Mouse (Mus musculus): ENCODE results near the gene R3hdm2. TPM values are rescaled to one million over a fixed set of nuclear protein-coding genes. Genes with fewer than 3 reads are reported as not detected.

The R3hdm2 gene
- polyA plus RNA-seq, 1 experiment from 2014 or later = 34.9 TPM

DNA sequence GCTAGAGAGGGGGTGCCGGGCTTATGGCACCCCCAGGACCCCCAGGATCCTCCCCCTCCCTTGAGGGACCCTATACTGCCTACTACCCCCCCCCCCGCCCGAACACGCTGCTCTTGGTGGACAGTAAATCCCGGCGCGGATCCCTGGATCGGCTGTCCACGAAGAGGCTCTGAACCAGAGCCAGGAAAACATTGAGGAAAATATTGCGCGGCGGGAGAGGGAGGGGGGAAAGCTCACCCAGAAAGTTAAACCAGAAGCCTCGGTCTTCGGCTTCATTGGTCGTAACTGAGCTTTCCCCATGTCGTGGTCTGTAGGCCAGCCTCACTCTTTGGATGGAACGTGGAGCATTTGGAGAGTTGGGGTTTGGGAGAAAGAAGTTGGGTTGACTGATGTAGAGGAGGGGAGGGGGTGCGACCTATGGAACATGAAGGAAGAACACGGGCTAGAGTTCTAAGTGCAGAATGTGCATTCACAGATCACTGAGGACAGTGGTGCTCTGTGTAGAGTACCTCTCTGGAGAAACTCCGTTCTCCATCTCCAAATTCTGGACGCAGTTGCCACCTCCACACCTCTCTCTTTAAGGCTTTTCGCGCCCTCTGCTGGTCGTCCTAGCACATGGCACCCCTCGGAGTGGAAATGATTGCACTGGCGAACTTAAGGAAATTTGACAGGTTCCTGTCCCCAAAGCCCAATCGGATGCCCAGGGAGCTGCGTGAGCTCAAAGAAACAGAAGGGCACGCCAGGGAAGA, 38.1 kb upstream of the R3hdm2 start, which contains the start of gene Gli1:
Gene Gli1 (minus strand): TSS at position 84 of the 749 bp plus-strand sequence.
- Histone ChIP-seq H3K36me3 (peaks cover 8% of the 10 kb centered on the region), H3K4me1 (peaks cover 36% of the 10 kb centered on the region), H3K4me3 (peak within 1 kb of the TSS; percentile 54), H3K27me3 (peaks cover 6% of the 10 kb centered on the region; the same call in 1 of the 2 replicates), H3K9me3 (no peaks in the 10 kb centered on the region), H3K4me2 (peak within 1 kb of the TSS; percentile 90), H3K9ac (peak within 1 kb of the TSS; percentile 44), H3K27ac (peak within 1 kb of the TSS; percentile 95)
- no peak for ATAC-seq (ENCODE audit: insufficient number of reproducible peaks, low FRiP score, low TSS enrichment, low read depth)
- under 1% methylated on average over 29 of the region's 29 CpGs for WGBS

DNA sequence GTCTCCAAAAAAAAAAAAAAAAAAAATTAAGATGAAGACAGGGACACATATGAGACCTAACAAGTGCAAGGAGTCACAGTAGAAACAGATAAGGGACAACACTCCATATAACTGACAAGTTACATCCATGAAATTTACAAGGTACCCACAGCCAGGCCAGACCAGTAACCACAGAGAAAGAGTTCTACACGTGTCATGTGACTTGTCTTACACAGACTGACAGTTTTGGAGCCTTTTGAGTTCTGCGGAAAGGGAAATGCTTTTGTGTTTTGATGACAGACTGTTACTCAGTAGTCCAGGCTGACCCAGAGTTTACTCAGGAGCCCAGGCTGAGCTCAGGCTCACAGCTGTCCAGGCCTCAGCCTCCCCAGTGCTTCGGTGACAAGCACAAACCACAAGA, 37.1 kb upstream of the R3hdm2 start:
- ATAC-seq (ENCODE audit: insufficient number of reproducible peaks, low FRiP score, low TSS enrichment, low read depth) = no peak
- peaks cover 6% of the 10 kb centered on the region; the same call in 1 of the 2 replicates for H3K27me3 ChIP-seq
- 68% methylated on average over 3 of the region's 3 CpGs for WGBS
- no peaks in the 10 kb centered on the region; the same call in 1 of the 2 replicates for H3K36me3 ChIP-seq
- H3K4me3 ChIP-seq = no peak overlapping the region
- H3K27ac ChIP-seq = no peak overlapping the region
- H3K9me3 ChIP-seq = no peaks in the 10 kb centered on the region
- H3K4me1 ChIP-seq = peaks cover 33% of the 10 kb centered on the region
- H3K9ac ChIP-seq = no peak overlapping the region
- no peak overlapping the region for H3K4me2 ChIP-seq

DNA sequence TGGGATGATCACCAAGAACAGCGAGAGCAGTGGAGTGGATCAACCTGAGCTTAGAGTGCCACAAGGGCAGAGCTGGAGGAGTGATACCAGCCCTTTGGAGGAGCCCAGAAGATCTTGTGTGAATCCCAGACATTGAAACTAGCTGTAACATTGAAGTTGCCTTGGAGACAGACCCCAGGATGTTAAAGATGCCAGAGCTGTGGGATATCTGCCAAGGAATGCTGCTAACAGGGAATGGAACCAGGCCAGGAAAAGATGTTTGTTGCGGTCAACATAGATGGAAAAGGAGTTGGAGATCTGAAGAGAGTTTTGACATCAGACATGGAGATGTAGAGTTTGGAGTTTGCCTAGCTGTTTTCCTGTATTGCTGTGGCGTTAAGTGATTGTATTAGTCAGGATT, 34.0 kb upstream of the R3hdm2 start:
- Histone ChIP-seq H3K27ac (no peak overlapping the region), H3K4me3 (no peak overlapping the region), H3K4me2 (no peak overlapping the region), H3K27me3 (no peaks in the 10 kb centered on the region), H3K9ac (no peak overlapping the region), H3K4me1 (peaks cover 15% of the 10 kb centered on the region), H3K36me3 (no peaks in the 10 kb centered on the region), H3K9me3 (no peaks in the 10 kb centered on the region)
- 73% methylated on average over 3 of the region's 3 CpGs for WGBS
- ATAC-seq (ENCODE audit: insufficient number of reproducible peaks, low FRiP score, low TSS enrichment, low read depth) = no peak

DNA sequence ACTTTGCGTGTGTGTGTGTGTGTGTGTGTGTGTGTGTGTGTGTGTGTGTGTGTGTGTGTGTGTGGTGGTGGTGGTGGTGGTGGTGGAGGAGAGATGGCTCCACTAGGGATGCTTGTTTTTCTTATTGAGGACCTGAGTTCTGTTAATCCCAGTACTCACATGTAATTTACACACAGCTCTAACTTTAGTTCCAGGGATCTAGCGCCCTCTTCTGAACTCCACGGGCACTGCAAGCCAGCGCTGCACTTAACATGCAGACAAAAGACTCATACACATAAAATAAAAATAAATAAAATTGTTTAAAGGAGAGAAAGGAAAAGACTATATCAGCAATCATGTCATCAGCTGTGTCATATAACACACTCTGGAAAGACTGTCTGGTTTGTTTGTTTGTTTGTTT, 31.2 kb upstream of the R3hdm2 start:
- no peaks in the 10 kb centered on the region for H3K27me3 ChIP-seq
- no peak overlapping the region for H3K4me3 ChIP-seq
- WGBS = 60% methylated on average over 4 of the region's 4 CpGs
- peaks cover 7% of the 10 kb centered on the region for H3K4me1 ChIP-seq
- no peak for ATAC-seq (ENCODE audit: insufficient number of reproducible peaks, low FRiP score, low TSS enrichment, low read depth)
- H3K9ac ChIP-seq = no peak overlapping the region
- H3K4me2 ChIP-seq = no peak overlapping the region
- H3K27ac ChIP-seq = no peak overlapping the region
- H3K36me3 ChIP-seq = no peaks in the 10 kb centered on the region
- no peaks in the 10 kb centered on the region for H3K9me3 ChIP-seq

DNA sequence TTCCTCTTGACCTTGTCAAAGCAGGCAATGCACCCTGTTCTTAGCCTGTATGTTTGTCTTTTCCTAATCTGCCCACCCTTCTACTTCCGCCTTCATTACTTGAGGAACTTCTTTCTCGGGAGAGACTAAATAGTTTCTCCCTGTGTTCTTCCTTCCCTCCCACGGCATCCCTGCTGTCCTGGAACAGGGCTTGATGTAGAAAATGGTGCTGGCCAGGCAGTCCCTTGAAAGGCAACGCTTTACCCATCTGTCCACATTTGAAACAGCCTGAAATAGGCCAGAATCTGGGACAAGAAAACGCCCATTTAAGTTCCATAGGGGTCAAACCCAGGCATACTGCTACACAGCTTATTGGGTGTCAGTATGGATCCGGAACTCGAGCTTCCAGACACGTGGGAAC, 30.3 kb upstream of the R3hdm2 start:
- Histone ChIP-seq H3K4me3 (no peak overlapping the region), H3K27me3 (no peaks in the 10 kb centered on the region), H3K4me2 (no peak overlapping the region), H3K27ac (no peak overlapping the region), H3K9ac (no peak overlapping the region), H3K4me1 (peaks cover 7% of the 10 kb centered on the region), H3K9me3 (no peaks in the 10 kb centered on the region), H3K36me3 (no peaks in the 10 kb centered on the region)
- ATAC-seq (ENCODE audit: insufficient number of reproducible peaks, low FRiP score, low TSS enrichment, low read depth) = no peak
- 77% methylated on average over 8 of the region's 8 CpGs for WGBS

DNA sequence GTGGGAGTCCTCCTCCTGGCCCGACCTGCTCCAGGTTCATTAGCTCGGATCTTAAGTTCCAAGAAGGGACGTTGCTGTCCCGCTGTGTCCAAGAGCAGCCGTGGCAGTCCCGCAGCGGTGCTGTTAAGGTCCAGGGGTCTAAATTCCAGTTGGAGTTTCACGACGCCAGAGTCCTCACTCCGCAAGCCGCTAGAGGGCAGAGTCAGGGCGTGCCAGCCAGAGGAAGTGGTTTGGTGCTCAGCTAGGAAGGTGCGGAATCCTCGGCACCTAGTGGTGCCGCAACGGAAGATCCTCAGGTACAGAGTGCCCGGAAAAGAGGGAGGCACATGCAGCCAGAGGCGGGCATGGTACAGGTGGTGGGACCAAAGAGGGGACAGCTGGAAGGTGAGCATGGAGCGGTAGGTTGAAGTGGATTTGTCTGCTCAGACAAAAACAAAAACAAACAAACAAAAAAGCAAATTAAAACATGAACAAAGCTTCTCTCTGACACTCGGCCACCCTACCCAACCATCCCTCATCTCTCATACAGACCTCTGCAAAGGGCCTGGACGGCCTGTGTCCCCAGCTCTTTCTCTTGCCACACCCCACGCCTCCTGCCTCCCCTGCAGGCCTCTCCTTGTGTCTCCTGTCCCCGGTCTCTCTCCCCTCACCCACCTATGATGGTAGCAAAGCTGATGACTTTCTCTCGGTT, 29.4 kb upstream of the R3hdm2 start:
- peak; percentile 55 for ATAC-seq (ENCODE audit: insufficient number of reproducible peaks, low FRiP score, low TSS enrichment, low read depth)
- H3K9ac ChIP-seq = no peak overlapping the region
- no peaks in the 10 kb centered on the region for H3K27me3 ChIP-seq
- no peak overlapping the region for H3K27ac ChIP-seq
- 13% methylated on average over 24 of the region's 24 CpGs for WGBS
- peak overlapping the region; percentile 48 for H3K4me2 ChIP-seq
- no peaks in the 10 kb centered on the region for H3K36me3 ChIP-seq
- H3K4me3 ChIP-seq = peak overlapping the region; percentile 25
- peaks cover 7% of the 10 kb centered on the region for H3K4me1 ChIP-seq
- H3K9me3 ChIP-seq = no peaks in the 10 kb centered on the region

DNA sequence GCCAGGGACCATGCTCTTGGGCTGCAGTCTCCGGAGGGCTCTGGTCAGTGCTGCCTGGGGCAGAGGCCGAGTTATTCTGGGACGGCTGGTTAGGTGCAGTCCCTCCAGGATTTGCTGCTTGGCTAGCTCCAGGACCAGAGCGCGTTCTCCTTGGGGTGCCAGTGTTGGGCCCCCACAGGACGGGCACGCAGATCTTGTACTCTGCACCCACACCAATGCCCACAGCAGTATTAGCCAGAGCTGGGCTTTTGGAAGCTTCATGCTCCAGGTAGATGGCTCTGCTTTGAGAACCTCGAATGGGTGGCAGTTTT, 28.9 kb upstream of the R3hdm2 start:
- Histone ChIP-seq H3K4me2 (peak overlapping the region; percentile 48), H3K4me3 (no peak overlapping the region), H3K9ac (no peak overlapping the region), H3K9me3 (no peaks in the 10 kb centered on the region), H3K4me1 (peaks cover 7% of the 10 kb centered on the region), H3K36me3 (no peaks in the 10 kb centered on the region), H3K27me3 (no peaks in the 10 kb centered on the region), H3K27ac (no peak overlapping the region)
- ATAC-seq (ENCODE audit: insufficient number of reproducible peaks, low FRiP score, low TSS enrichment, low read depth) = no peak
- WGBS = 83% methylated on average over 8 of the region's 8 CpGs

DNA sequence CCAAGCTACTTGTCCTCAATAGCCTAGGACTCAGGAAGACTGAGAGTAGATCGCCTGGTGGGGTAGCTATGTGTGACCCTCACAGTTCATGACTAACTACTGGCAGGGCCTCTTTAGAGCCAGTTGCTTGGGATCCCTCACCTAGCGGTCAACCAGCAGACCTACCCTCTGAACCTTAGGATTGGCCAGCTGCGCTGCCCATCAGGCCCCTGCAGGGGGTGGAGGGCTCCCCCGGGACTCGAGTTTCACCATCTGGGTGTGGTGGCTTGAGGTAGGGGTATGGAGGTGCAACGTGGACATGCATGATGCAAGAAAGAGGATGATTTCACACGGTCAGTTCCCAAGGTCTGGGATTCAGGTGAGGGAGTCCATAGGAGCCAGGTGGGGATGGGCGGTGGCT, 28.4 kb upstream of the R3hdm2 start:
- Histone ChIP-seq H3K27ac (no peak overlapping the region), H3K4me1 (peaks cover 7% of the 10 kb centered on the region), H3K4me3 (no peak overlapping the region), H3K4me2 (no peak overlapping the region), H3K27me3 (no peaks in the 10 kb centered on the region), H3K9me3 (no peaks in the 10 kb centered on the region), H3K36me3 (no peaks in the 10 kb centered on the region), H3K9ac (no peak overlapping the region)
- no peak for ATAC-seq (ENCODE audit: insufficient number of reproducible peaks, low FRiP score, low TSS enrichment, low read depth)
- WGBS = 61% methylated on average over 8 of the region's 8 CpGs

DNA sequence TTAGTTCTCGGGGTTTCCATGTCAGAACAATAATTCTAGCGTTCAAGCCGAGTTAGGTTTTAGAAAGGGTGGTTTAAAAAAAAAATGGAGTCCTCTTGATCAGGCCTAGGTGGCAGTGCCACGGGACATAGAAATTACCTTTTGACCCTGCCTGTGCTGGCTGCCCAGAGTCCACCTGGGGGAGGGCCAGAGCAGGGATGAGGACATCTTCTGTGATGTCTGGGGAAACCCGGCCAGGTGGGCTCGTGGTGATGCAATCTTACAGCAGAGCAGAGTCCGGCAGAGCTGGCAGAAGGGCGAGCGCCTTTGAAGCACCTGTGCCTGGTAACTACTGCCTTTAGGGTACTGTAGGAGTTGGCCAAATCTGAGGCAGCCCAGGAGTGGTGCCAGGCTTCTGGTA, 27.9 kb upstream of the R3hdm2 start:
- no peak overlapping the region for H3K4me2 ChIP-seq
- H3K27ac ChIP-seq = no peak overlapping the region
- ATAC-seq (ENCODE audit: insufficient number of reproducible peaks, low FRiP score, low TSS enrichment, low read depth) = no peak
- H3K9me3 ChIP-seq = no peaks in the 10 kb centered on the region
- H3K4me3 ChIP-seq = no peak overlapping the region
- H3K4me1 ChIP-seq = peaks cover 7% of the 10 kb centered on the region
- H3K36me3 ChIP-seq = no peaks in the 10 kb centered on the region
- H3K9ac ChIP-seq = no peak overlapping the region
- no peaks in the 10 kb centered on the region for H3K27me3 ChIP-seq
- WGBS = 64% methylated on average over 9 of the region's 9 CpGs

DNA sequence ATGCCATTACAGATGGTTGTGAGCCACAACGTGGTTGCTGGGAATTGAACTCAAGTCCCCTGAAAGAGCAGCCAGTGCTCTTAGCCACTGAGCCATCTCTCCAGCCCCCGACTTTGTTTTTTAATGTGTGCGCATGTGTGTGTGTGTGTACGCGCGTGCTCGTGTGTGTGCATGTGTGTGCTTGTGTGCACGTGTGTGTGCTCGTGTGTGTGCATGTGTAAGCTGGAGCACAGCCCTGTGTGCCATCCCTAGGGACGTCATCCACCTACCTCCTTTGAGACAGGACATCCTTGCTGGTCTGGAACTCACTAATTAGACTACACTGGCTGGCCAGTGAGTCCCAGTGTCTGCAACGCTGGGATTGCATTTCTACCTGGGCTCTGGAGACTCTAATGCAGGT, 27.4 kb upstream of the R3hdm2 start:
- H3K4me1 ChIP-seq = peaks cover 7% of the 10 kb centered on the region
- H3K9me3 ChIP-seq = no peaks in the 10 kb centered on the region
- no peak for ATAC-seq (ENCODE audit: insufficient number of reproducible peaks, low FRiP score, low TSS enrichment, low read depth)
- H3K36me3 ChIP-seq = no peaks in the 10 kb centered on the region
- no peak overlapping the region for H3K27ac ChIP-seq
- no peak overlapping the region for H3K4me2 ChIP-seq
- H3K9ac ChIP-seq = no peak overlapping the region
- no peaks in the 10 kb centered on the region for H3K27me3 ChIP-seq
- WGBS = 89% methylated on average over 11 of the region's 11 CpGs
- H3K4me3 ChIP-seq = no peak overlapping the region

DNA sequence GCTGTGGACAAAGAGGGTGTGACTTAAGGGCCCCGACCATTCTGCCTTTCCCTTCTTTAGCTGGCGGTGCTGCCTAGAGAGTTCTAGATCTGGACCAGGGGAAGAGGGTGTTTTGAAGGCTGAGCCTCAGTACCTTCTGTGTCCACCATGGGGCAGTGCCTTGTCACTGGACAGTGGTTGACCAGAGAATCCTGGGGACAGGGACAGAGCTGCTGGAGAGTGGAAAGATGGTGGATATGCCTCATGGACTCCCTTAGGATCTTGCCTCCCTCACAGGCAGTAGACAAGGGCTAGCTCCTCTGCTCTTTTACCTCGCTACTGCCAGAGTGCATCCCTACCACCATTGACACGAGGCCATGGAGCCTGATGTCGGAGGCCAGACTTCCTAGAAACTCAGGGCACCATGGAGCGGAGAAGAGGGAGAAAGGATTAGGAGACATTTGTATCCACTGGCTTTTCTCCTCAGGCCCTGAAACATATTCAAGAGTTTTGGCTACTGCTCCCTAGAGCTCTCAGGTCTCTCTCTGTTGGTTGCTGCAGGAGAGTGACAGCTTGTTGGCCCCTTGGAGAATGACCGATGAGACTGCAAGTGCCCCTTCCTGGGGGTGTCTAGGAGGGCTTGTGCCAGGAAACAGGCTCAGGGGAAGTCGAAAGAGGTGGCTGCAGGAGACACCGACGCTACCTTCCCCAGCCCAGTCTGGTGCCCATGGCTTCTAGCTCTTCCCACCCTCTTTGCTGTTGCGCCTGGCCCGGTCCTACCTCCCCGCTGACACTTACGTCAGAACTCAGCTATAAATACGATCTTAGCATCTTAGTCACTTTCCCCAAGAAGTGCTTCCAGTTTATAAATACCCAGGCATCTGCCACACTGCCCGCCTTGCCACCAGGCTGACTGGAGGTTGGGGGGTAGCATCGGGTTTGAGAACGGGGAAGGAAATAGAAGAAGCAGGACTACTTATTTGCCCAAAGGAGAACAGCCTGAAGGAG, 25.9 kb upstream of the R3hdm2 start, which contains the start of gene Inhbe:
Gene Inhbe (minus strand): TSS at position 503 of the 987 bp plus-strand sequence.
- Histone ChIP-seq H3K36me3 (no peaks in the 10 kb centered on the region), H3K4me1 (peaks cover 7% of the 10 kb centered on the region), H3K4me3 (no peak within 1 kb of the TSS), H3K27me3 (no peaks in the 10 kb centered on the region), H3K9me3 (no peaks in the 10 kb centered on the region), H3K27ac (no peak within 1 kb of the TSS), H3K4me2 (no peak within 1 kb of the TSS), H3K9ac (no peak within 1 kb of the TSS)
- WGBS = 83% methylated on average over 18 of the region's 18 CpGs
- no peak for ATAC-seq (ENCODE audit: insufficient number of reproducible peaks, low FRiP score, low TSS enrichment, low read depth)

Measured in limb, embryonic 15.5 days (tissue).